Mouse (Mus musculus) forelimb bud, embryonic 11.5 days (tissue): ENCODE results near the gene Vmn1r149.
"Not testable (repeated sequence)": the region's sequence is repeated elsewhere in the genome, so short reads cannot be mapped to it uniquely, and the experiment has no call there.

Source experiments
- DNase-seq: peaks from one replicate; pipeline ENCODE4 v3.0.0-alpha.2; 2012; ENCODE audit warnings: low read depth, low spot score

Vmn1r149 gene

GRCm38 (mm10) chr7:22438129-22438528, at the start of gene Vmn1r149:
Gene Vmn1r149, minus strand, starts transcription at chr7:22438229.
- not testable (repeated sequence) for DNase-seq

- not testable (repeated sequence) for DNase-seq
Observed at GRCm38 (mm10) chr7:22463975-22464374, 25.9 kb upstream of the Vmn1r149 start, which contains the start of gene Gm10665. Gene Gm10665, minus strand, starts transcription at chr7:22464075.

GRCm38 (mm10) chr7:22413283-22413682, 24.7 kb downstream of the Vmn1r149 start, which contains the start of gene Vmn1r148:
Gene Vmn1r148, plus strand, starts transcription at chr7:22413583.
- DNase-seq, result not testable (repeated sequence)
